Mouse (Mus musculus) hindbrain, embryonic 16.5 days (tissue): Measurements from ENCODE around the gene Phgr1. TPM values are rescaled to one million over a fixed set of nuclear protein-coding genes. Genes with fewer than 3 reads are reported as not detected.

ENCODE experiments used
- ATAC-seq: fragments of 200-750 bp; cut with Nextera tagmentation; 2 replicates; pipeline ENCODE4 v1.8.0; 2017; ENCODE audit warnings: moderate TSS enrichment, moderate library complexity
- H3K27ac ChIP-seq: fragments of 300-500 bp; sonication (generic); 2 replicates; pipeline ENCODE4 v1.5.1; 2014; ENCODE audit warnings: low read depth, mild to moderate bottlenecking, control low read depth, low read length, moderate library complexity
- H3K27me3 ChIP-seq: fragments of 300-500 bp; sonication (generic); replicated peaks from 2 replicates; pipeline ENCODE4 v1.6.1; 2014; ENCODE audit warnings: low read length; ENCODE audit not compliant: control insufficient read depth, insufficient read depth
- H3K36me3 ChIP-seq: fragments of 300-500 bp; sonication (generic); 2 replicates; pipeline ENCODE4 v1.6.1; 2014; ENCODE audit warnings: mild to moderate bottlenecking, low read length, moderate library complexity, mixed read lengths; ENCODE audit not compliant: control insufficient read depth, insufficient read depth
- H3K4me1 ChIP-seq: fragments of 300-500 bp; sonication (generic); 2 replicates; pipeline ENCODE4 v1.6.1; 2014; ENCODE audit warnings: low read depth, low read length; ENCODE audit not compliant: control insufficient read depth, insufficient read depth
- H3K4me2 ChIP-seq: fragments of 300-500 bp; sonication (generic); 2 replicates; pipeline ENCODE4 v1.6.1; 2014; ENCODE audit warnings: mild to moderate bottlenecking, low read length, control low read depth, moderate library complexity
- H3K4me3 ChIP-seq: fragments of 300-500 bp; sonication (generic); 2 replicates; pipeline ENCODE4 v1.5.1; 2014; ENCODE audit warnings: mild to moderate bottlenecking, low read length, control low read depth, moderate library complexity
- H3K9ac ChIP-seq: fragments of 300-500 bp; sonication (generic); 2 replicates; pipeline ENCODE4 v1.6.1; 2014; ENCODE audit warnings: low read depth, mild to moderate bottlenecking, control low read depth, low read length, moderate library complexity
- H3K9me3 ChIP-seq: fragments of 300-500 bp; sonication (generic); 2 replicates; pipeline ENCODE4 v1.6.1; 2014; ENCODE audit warnings: mild to moderate bottlenecking, low read length, moderate library complexity; ENCODE audit not compliant: control insufficient read depth
- WGBS: fragments of 180-500 bp; shearing (Covaris S2); extraction: QIAGEN DNeasy Blood & Tissue Kit; methylation state at CpG from one replicate; pipeline ENCODE4 v1.1.7; 2014; 5-methylcytosine and 5-hydroxymethylcytosine counted together
- polyA plus RNA-seq: library from polyadenylated mRNA; unstranded; fragments of >200 nt; fragmentation: Nextera tagmentation; extraction: Ambion mirVana; gene quantifications from 2 replicates; pipeline ENCODE4 v1.2.1, GENCODE M21; 2015

The Phgr1 gene
- polyA plus RNA-seq, 1 experiment from 2014 or later = not detected

DNA sequence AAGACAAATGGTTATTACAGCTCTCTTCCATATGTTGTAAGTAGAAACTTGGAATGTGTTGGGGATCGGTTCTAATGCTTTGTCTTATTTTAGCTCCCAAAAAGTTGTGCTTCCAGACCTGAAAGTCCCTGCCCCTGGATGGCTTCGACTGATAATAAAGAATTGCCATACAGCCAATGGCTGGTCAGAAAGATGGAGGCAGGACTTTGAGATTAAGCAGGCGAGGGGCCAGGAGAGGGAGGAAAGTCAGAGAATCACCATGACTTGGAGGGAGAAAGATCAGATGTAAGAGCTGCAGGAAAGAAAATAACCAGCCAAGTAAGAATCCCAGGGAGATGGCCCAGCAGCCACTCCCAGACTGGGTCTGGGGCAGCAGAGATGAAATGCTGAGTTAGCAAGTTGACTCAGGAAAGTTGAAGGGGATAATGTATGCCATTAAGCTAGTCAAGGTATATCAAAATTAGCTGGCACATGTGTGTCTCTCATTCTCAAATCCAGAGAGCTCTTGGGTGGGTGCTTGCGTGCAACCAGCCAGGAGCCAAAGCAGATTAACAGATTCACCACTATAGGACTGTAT is 30.1 kb downstream of the Phgr1 start:
- Histone ChIP-seq H3K9ac (no peak overlapping the region), H3K4me2 (no peak overlapping the region), H3K4me1 (no peaks in the 10 kb centered on the region), H3K27ac (no peak overlapping the region), H3K27me3 (no peaks in the 10 kb centered on the region), H3K36me3 (no peaks in the 10 kb centered on the region), H3K4me3 (no peak overlapping the region), H3K9me3 (no peaks in the 10 kb centered on the region)
- ATAC-seq = no peak
- WGBS = 79% methylated on average over 4 of the region's 4 CpGs

DNA sequence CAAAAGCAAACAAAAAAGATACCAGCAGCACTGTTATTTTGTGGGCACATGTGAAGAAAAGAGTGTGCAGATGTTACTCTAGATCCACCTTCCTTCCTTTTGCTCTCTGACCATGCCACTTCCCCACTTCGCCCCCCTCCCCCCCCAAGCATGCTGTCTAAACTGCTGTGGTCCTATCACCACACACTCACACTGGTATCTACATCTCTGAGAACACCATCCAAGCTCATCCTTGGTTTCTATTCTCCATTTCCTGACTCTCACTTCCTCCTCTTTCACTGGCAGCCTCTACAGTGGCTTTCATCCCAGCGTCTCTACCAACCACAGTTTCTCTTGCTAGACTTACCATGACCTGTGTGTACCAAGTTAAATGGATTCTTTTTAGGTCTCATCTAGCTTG is 31.9 kb downstream of the Phgr1 start:
- 75% methylated on average over 2 of the region's 2 CpGs for WGBS
- Histone ChIP-seq H3K4me3 (no peak overlapping the region), H3K9me3 (no peaks in the 10 kb centered on the region), H3K36me3 (no peaks in the 10 kb centered on the region), H3K4me2 (no peak overlapping the region), H3K27me3 (no peaks in the 10 kb centered on the region), H3K27ac (no peak overlapping the region), H3K4me1 (no peaks in the 10 kb centered on the region), H3K9ac (no peak overlapping the region)
- ATAC-seq = no peak

DNA sequence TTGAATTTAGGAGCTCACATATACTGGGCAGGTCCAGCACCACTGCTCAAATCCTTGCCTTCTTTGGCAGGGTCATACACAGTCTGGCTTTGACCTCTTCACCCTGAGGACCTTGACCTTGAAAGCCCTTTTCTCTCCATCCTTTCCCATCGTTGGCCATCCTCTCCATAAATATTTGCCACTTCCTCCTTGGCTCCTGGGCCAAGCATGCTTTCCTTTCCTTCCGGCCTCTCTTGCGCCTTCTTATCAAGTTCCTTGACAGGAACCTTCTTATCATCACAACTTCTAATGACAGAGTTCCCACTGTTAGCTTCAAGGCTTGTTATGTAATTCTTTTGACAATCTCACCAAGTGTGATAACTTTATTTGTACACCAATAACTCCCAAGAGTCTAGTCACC is 32.6 kb downstream of the Phgr1 start:
- no peak for ATAC-seq
- Histone ChIP-seq H3K9me3 (no peaks in the 10 kb centered on the region), H3K27me3 (no peaks in the 10 kb centered on the region), H3K4me1 (no peaks in the 10 kb centered on the region), H3K4me3 (no peak overlapping the region), H3K27ac (no peak overlapping the region), H3K4me2 (no peak overlapping the region), H3K9ac (no peak overlapping the region), H3K36me3 (no peaks in the 10 kb centered on the region)
- 78% methylated on average over 3 of the region's 3 CpGs for WGBS

DNA sequence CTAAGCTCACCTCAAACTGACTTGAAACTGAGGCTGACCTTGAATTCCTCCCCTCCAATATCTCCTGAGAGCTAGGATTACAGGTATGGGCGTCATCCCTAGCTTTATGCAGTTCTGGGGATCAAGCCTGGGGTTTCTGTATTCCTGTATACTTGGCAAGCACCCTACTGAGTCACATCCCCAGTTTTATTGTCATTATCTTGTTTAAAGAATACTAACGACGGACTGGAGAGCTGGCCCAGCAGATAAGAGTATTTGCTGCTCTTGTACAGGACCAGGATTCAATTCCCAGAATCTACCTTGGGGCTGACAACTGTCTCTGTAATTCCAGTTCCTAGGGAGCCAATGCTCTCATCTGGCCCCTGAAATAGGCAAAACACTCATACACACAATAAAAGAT is 33.2 kb downstream of the Phgr1 start:
- H3K9me3 ChIP-seq = peaks cover 2% of the 10 kb centered on the region; the same call in 1 of the 2 replicates
- WGBS = 47% methylated on average over 3 of the region's 3 CpGs
- H3K27me3 ChIP-seq = no peaks in the 10 kb centered on the region
- no peak overlapping the region for H3K9ac ChIP-seq
- H3K4me2 ChIP-seq = no peak overlapping the region
- no peak for ATAC-seq
- H3K27ac ChIP-seq = no peak overlapping the region
- H3K4me3 ChIP-seq = no peak overlapping the region
- no peaks in the 10 kb centered on the region for H3K36me3 ChIP-seq
- H3K4me1 ChIP-seq = no peaks in the 10 kb centered on the region

DNA sequence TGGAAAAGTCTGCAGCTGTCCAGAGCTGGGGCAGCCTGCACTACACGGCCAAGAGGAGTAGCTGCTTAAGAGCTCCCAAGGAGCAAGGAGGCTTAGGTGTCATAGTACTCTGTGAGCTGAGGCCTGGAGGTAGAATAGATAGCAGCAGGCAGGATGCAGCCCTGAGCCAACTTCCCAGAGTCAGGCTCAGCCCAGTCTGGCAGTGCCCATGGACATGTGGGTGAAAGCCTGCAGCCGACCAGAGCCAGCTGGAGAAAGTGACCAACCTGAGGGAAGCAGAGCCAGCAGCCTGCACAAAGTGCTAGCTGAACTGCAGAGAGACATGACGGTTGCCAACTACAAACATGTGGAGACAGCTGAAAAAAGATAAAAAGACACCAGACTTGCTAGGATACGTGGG is 34.3 kb downstream of the Phgr1 start:
- Histone ChIP-seq H3K9me3 (peaks cover 4% of the 10 kb centered on the region; the same call in 1 of the 2 replicates), H3K36me3 (no peaks in the 10 kb centered on the region), H3K27me3 (no peaks in the 10 kb centered on the region), H3K9ac (no peak overlapping the region), H3K4me1 (no peaks in the 10 kb centered on the region), H3K4me2 (no peak overlapping the region), H3K4me3 (no peak overlapping the region), H3K27ac (no peak overlapping the region)
- whole genome bisulfite sequencing = 59% methylated on average over 4 of the region's 4 CpGs
- ATAC-seq = no peak

DNA sequence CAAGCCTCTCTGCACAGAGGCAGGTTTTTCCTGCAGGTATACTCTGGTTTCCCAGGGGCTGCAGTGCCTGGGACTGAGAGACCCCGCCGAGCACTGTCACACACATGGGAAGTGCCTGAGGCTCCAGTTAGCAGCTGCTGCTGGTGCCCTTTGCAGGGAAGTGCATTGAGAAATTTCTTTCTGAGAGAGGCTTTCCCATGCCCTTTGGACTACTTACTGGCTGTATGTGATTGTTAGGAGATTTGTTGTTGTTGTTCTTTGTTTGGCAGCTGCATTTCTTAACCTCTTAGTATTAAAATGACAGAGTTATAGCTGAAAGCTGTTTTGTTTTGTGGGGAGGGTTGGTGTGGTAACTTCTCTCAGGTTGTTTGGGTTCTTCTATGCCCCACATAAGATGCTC is 38.3 kb downstream of the Phgr1 start:
- H3K36me3 ChIP-seq = no peaks in the 10 kb centered on the region
- H3K4me2 ChIP-seq = no peak overlapping the region
- no peaks in the 10 kb centered on the region for H3K27me3 ChIP-seq
- peaks cover 4% of the 10 kb centered on the region; the same call in 1 of the 2 replicates for H3K9me3 ChIP-seq
- no peak for ATAC-seq
- no peak overlapping the region for H3K9ac ChIP-seq
- no peak overlapping the region for H3K4me3 ChIP-seq
- 37% methylated on average over 2 of the region's 2 CpGs for WGBS
- peaks cover 8% of the 10 kb centered on the region for H3K4me1 ChIP-seq
- H3K27ac ChIP-seq = no peak overlapping the region

DNA sequence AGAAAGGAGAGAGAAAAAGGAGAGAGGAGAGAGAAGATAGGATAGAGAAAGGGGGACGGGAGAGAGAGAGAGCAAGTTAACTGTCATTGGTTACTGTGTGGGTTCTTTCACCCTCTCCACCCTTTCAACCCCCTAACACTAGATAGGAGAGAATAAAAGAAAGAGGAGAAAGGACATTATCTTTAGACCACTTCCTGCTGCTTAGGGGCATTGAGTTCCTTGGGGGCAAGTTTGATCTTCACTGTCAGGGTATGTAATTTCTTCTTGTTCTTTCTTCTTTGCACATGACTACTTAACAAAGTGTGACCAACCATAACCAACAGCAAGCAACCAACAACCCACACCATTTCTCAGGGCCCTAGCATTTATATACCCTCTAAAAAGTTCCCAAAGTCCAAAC is 40.2 kb downstream of the Phgr1 start:
- 59% methylated on average over 1 of the region's 1 CpGs for WGBS
- H3K4me1 ChIP-seq = peaks cover 8% of the 10 kb centered on the region
- no peak overlapping the region for H3K9ac ChIP-seq
- H3K4me3 ChIP-seq = no peak overlapping the region
- H3K27me3 ChIP-seq = no peaks in the 10 kb centered on the region
- no peaks in the 10 kb centered on the region for H3K36me3 ChIP-seq
- no peak for ATAC-seq
- H3K27ac ChIP-seq = no peak overlapping the region
- H3K4me2 ChIP-seq = no peak overlapping the region
- peaks cover 4% of the 10 kb centered on the region; the same call in 1 of the 2 replicates for H3K9me3 ChIP-seq

DNA sequence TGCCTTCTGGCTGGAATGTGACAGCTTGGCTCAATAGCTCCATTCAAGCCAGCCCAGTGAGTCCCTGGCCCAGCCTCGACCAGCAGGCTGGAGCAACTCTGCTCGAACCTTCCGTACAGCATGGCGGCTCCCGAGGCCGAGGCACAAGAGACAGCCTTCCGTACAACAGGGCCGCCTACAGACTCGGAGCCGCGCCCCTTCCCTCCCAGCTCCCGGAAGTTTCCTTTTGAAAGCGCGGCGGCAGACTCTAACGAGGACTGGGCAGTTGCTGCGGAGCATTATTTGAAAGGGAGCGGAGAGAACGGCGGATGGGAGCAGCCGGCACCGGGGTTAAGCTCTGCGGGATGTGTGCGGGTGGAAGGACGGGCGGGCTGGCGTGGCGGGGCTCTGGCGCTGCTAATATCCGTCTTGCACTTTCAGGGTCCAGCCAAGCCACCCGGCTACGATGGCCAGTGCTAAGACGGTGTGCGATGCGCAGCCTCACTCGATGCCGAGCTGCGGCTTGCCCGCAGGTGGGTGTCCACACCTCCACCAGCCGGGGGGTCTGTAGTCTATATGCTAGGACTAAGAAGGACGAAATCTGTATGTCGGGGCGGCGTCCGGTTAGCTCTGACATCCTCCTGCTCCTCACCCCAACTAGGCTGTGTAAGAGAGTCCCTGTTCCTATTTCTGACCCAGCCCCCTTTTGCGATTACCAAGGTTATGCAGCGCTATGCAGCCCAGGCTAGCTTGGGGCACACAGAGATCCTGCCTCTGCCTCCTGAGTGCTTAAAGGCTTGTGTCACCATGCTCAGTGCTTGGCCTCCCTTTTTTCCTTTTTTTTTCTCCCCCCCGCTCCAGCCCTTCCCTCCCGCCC is 41.6 kb downstream of the Phgr1 start, which contains the start of gene Knstrn:
Gene Knstrn, plus strand, starts transcription at position 23 of the 856 bp plus-strand sequence.
- Histone ChIP-seq H3K36me3 (no peaks in the 10 kb centered on the region), H3K9ac (peak within 1 kb of the TSS; percentile 67), H3K27ac (no peak within 1 kb of the TSS), H3K4me2 (peak within 1 kb of the TSS; percentile 85), H3K27me3 (no peaks in the 10 kb centered on the region), H3K4me1 (peaks cover 8% of the 10 kb centered on the region), H3K9me3 (peaks cover 4% of the 10 kb centered on the region; the same call in 1 of the 2 replicates), H3K4me3 (peak within 1 kb of the TSS; percentile 67)
- WGBS = under 1% methylated on average over 49 of the region's 49 CpGs
- peak; percentile 97 for ATAC-seq

DNA sequence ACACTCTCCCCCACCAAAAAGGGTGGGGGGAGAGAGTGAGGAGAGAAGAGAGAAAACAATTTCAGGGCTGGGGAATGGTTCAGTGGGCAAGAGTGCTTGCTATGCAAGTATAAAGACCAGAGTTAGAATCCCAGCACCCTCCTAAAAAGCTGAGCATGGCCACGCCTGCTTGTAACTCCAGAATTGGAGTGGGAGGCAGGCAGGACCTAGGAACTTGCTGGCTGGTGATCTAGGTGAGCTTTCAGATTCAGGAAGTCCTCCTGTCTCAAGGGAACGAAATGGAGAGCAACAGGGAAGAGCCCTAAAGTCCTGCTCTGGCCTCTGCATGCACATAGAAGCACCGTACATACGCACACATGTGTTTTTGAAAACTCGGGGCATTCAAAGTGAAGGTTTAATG is 50.2 kb downstream of the Phgr1 start:
- no peak overlapping the region for H3K27ac ChIP-seq
- no peak overlapping the region for H3K9ac ChIP-seq
- no peaks in the 10 kb centered on the region for H3K4me1 ChIP-seq
- H3K4me2 ChIP-seq = no peak overlapping the region
- no peak overlapping the region for H3K4me3 ChIP-seq
- ATAC-seq = no peak
- H3K27me3 ChIP-seq = no peaks in the 10 kb centered on the region
- WGBS = 96% methylated on average over 5 of the region's 5 CpGs
- H3K9me3 ChIP-seq = no peaks in the 10 kb centered on the region
- H3K36me3 ChIP-seq = no peaks in the 10 kb centered on the region
